Mouse (Mus musculus) liver, embryonic 14.5 days (tissue): ENCODE measurements at regions not wholly inside any gene's neighbourhood (a gene's known extent, or its start where the extent isn't known, plus 50 kb on each side); places are given as distances from the start of the nearest gene placed in this dataset.

ENCODE experiments used
- CTCF ChIP-seq: IDR thresholded peaks from 2 replicates; pipeline ENCODE4 v1.5.1; 2016; ENCODE audit warnings: antibody characterized with exemption, low read depth, control low read depth
- EP300 ChIP-seq: IDR thresholded peaks from 2 replicates; pipeline ENCODE4 v1.6.1; 2016; ENCODE audit warnings: antibody characterized with exemption, low read depth

GRCm38 (mm10) chr12:69447322-69447827, 75.1 kb upstream of the Gm9887 start:
- TF ChIP-seq CTCF (no peak), EP300 (no peak)
